Mouse (Mus musculus): ENCODE measurements at regions not wholly inside any gene's neighbourhood (a gene's known extent, or its start where the extent isn't known, plus 50 kb on each side); places are given as distances from the start of the nearest gene placed in this dataset.

GRCm38 (mm10) chr6:78899952-78900351 is 431.3 kb upstream of the Reg3g start:
- DNase-seq (ENCODE audit: inconsistent age in 2 of 2, low spot score in 1 of 2): peak in 1 of 2 experiments; percentile 80

- peak; percentile 78 to 85 for DNase-seq (ENCODE audit: inconsistent age in 2 of 2, low spot score in 1 of 2)
These were observed 424.1 kb upstream of the Reg3g start for GRCm38 (mm10) chr6:78892730-78893129.

DNA sequence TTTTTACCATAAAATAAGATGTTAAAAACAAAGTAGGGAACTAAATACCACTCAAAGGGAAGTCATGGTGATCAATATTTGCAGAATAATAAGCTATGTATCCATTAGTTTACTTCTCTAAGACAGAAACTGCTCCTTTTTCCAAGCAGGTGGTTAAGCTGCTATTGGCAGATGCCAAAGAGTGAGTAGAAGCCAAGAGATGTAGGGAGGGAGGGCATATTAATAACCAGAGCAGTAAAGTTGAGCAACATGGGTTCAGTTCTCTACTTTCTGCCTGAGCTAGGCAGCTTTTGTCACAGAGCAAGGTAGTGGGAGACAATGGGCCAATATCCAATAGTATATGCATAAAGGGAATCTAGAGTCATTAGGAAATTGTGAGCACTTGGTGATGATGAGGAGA is 394.4 kb upstream of the Reg3g start:
- DNase-seq (ENCODE audit: inconsistent age in 2 of 2, low spot score in 1 of 2): no peak

GRCm38 (mm10) chr6:78841261-78841660 is 372.6 kb upstream of the Reg3g start:
- DNase-seq (ENCODE audit: inconsistent age in 2 of 2, low spot score in 1 of 2): no peak

GRCm38 (mm10) chr6:78825901-78826629 is 357.4 kb upstream of the Reg3g start:
- DNase-seq (ENCODE audit: inconsistent age in 2 of 2, low spot score in 1 of 2): no peak

- no peak for DNase-seq (ENCODE audit: inconsistent age in 2 of 2, low spot score in 1 of 2)
These were observed 352.6 kb upstream of the Reg3g start for GRCm38 (mm10) chr6:78821251-78821650.

DNA sequence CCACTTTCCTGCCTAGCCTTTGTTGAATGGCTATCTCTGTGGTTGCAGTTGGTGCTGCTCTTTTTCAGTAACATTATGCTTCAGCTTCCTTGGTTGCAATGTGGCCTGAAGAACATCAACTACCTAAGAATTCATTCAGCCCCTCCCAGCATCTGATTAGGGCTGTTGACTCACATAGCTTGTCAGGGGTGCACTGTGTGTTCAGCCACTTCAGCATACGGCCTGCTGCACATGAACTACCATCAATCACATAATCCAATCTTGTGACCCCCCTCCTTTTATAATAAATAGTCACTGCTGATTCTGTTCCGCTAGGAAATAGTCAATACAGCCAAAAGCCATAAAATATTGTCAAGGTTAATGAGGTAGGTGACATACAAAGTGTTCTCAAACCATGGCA is 328.3 kb upstream of the Reg3g start:
- DNase-seq (ENCODE audit: inconsistent age in 2 of 2, low spot score in 1 of 2): peak in 1 of 2 experiments; percentile 7

- no peak for DNase-seq (ENCODE audit: inconsistent age in 2 of 2, low spot score in 1 of 2)
These were observed 320.3 kb upstream of the Reg3g start for GRCm38 (mm10) chr6:78788972-78789371.

- DNase-seq (ENCODE audit: inconsistent age in 2 of 2, low spot score in 1 of 2): no peak
These were observed 288.9 kb upstream of the Reg3g start for GRCm38 (mm10) chr6:78757619-78758018.
